Mouse (Mus musculus) embryo, embryonic 10.5 days (tissue): ENCODE data around the gene 9130023H24Rik.
A peak's percentile ranks its signal among the peaks of the same experiment; 100 is the strongest.

Experiments
- DNase-seq: peaks from one replicate; pipeline ENCODE4 v3.0.0-alpha.2; 2015; ENCODE audit warnings: low spot score

Gene 9130023H24Rik

GRCm38 (mm10) chr7:128237927-128238778 is at the start of gene 9130023H24Rik:
Gene 9130023H24Rik (minus strand): TSS chr7:128238031.
- DNase-seq: peak; percentile 100

DNA sequence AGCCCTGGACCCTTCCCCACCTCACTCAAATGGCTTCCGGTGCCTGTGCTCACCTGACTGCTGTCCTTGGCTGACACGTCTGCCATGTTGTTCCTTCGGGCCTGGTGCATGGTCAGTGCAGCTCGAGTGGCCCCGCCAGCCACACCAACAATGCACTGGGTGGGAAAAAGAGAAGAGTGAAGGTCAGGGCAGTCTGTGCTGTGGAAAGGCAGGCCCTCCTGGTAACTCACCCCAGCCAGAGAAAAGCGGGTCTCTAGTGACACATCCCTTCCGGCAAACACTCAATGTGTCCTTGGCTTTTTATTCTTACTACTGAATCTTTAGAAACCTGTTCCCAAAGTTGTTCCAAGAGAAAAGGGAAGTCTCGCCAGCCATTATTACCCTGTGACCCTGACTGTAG is 47.2 kb upstream of the 9130023H24Rik start:
- DNase-seq: no peak

- peak; percentile 44 for DNase-seq
Observed at GRCm38 (mm10) chr7:128284047-128284446, 46.2 kb upstream of the 9130023H24Rik start.

DNA sequence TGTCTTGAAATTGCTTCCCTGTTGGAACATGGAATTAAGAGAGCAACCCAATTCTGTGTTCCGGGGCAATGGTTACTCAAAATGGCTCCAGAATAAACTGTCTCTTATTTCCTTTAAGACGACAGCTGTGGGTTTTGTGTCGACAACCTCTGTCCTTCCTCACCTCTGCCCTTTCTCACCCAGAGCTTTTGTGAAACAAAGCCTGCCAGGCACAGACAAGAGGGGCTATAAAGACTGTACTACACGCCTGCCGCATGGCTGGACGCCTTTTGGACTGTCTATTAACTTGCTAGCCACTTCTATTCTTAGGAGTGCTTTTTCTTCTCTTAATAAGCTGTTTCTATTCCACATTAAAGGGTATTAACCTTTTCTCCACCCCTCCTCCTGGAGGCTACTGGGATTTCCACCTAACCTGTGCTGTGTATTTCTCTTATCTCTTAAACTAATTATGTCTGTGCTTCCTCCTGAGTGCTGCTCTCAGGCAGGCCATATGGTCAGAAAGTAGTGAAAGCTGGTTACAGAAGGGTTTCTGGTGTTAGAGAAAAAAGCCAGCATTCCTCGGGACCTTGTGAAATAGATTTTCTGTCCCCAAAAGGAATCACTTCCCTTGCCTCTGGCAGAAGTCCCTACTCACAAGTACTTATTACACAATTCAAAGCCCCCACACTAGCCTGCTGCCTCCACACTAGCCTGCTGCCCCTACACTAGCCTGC is 44.9 kb upstream of the 9130023H24Rik start:
- peak; percentile 81 for DNase-seq

- DNase-seq: no peak
Observed at GRCm38 (mm10) chr7:128281765-128282164, 43.9 kb upstream of the 9130023H24Rik start.

DNA sequence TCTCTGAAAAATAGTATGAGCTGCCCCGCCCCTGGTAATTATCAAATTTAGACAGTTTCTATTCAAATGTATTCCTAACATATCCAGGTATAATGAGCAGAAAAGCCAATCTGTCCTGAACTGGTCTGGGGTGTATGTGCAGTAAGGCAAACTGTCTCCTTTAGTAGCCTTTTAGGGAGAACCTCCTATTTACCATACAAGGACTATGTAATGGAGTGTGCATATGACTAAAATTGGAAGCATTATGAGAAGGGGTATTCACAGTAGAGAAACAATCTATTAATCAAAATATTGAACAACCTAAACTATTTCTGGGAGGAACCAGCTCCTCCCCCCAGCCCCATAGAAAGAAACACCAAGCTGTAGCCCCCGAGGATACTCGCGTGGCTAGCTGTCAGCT is 41.9 kb upstream of the 9130023H24Rik start:
- DNase-seq: no peak

- DNase-seq: no peak
Observed at GRCm38 (mm10) chr7:128276051-128276450, 38.2 kb upstream of the 9130023H24Rik start.

DNA sequence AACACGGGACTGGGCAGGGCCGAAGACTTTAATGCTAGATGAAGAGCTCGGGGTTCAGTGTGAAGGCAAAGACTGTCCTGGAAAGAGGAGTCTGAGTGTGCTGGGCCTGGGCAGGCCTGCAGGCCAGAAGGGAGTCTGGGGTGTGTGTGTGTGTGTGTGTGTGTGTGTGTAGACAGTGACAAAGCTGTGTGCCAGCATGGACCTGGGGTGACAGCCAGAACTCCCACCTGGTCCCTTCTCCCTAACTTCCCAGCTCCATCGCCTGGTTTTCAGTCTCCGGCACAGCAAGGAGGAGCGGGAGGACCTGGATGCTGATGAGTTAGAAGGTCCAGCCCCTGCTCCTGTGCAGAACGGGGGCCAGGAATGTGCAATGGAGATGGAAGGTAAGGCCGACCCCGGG is 33.7 kb upstream of the 9130023H24Rik start:
- DNase-seq: no peak

GRCm38 (mm10) chr7:128270431-128270850 is 32.6 kb upstream of the 9130023H24Rik start:
- no peak for DNase-seq

- DNase-seq: no peak
Observed at GRCm38 (mm10) chr7:128267813-128268212, 30.0 kb upstream of the 9130023H24Rik start.

GRCm38 (mm10) chr7:128267391-128267790 is 29.6 kb upstream of the 9130023H24Rik start:
- no peak for DNase-seq

- no peak for DNase-seq
Observed at GRCm38 (mm10) chr7:128266056-128266455, 28.2 kb upstream of the 9130023H24Rik start.

- DNase-seq: no peak
Observed at GRCm38 (mm10) chr7:128265411-128265810, 27.6 kb upstream of the 9130023H24Rik start, which contains the start of gene Slc5a2. Gene Slc5a2 (plus strand): TSS chr7:128265657.

- no peak for DNase-seq
Observed at GRCm38 (mm10) chr7:128256783-128257334, 19.0 kb upstream of the 9130023H24Rik start.

GRCm38 (mm10) chr7:128255757-128256156 is 17.9 kb upstream of the 9130023H24Rik start:
- no peak for DNase-seq

DNA sequence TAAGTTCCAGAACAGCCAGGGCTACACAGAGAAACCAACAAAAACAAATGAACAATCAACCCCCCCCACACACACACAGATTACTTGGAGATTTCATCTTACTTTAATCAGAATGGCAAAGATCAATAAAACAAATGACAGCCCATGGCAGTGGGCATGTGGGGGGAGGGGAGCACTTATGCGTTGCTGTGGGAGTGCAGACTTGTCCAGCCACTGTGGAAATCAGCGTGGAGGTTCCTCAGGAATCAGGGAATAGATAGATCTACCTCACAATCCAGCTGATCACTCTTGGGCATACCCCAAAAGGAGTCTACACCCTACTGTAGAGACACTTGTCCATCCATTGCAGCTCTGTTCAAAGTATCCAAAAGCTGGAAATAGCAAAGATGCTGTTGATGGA is 17.1 kb upstream of the 9130023H24Rik start:
- no peak for DNase-seq

GRCm38 (mm10) chr7:128252609-128253008 is 14.8 kb upstream of the 9130023H24Rik start:
- DNase-seq: peak; percentile 70

- DNase-seq: no peak
Observed at GRCm38 (mm10) chr7:128251946-128252345, 14.1 kb upstream of the 9130023H24Rik start.

GRCm38 (mm10) chr7:128249998-128250397 is 12.2 kb upstream of the 9130023H24Rik start:
- no peak for DNase-seq

DNA sequence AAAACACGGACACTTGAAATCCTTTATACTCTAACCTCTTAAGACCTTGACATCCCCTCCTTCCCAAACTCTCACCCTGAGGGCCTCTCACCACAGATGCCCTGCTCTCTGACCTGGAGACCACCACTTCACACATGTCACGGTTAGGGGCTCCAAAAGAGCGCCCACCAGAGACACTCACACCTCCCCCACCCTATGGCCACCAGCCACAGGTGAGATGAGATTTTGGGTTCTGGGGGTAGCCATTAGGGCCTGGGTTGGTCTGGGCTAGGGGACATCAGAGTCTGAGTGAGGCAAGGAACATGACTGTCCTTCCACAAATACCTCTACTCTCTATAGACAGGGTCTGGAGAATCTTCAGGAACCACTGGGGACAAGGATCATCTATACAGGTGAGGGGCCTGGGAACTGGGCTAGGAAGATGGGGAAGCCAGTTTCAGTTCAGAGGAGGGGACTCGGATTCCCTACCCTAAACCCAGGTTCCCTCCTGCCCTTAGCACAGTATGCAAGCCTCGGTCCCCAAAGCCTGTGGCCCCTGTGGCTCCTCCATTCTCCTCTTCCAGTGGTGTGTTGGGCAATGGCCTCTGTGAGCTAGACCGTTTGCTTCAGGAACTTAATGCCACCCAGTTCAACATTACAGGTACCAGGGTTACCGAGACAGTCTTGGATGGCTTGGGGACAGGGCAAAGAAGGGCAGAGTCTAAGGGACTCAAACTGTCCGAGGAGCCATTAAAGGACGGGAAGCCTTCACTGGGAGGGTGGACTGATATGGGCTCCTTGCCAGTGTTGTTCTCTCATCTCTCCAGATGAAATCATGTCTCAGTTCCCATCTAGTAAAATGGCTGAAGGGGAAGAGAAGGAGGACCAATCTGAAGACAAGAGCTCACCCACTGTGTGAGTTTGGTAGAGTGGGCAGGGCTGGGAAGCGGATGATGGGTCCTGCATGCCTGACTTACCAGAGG is 10.5 kb upstream of the 9130023H24Rik start:
- DNase-seq: no peak

GRCm38 (mm10) chr7:128247443-128247842 is 9.6 kb upstream of the 9130023H24Rik start:
- peak; percentile 96 for DNase-seq
